Mouse (Mus musculus): ENCODE measurements around the gene Ano2. TPM values are rescaled to one million over a fixed set of nuclear protein-coding genes. Genes with fewer than 3 reads are reported as not detected.

Gene Ano2
- total RNA-seq (2023), result not detected

DNA sequence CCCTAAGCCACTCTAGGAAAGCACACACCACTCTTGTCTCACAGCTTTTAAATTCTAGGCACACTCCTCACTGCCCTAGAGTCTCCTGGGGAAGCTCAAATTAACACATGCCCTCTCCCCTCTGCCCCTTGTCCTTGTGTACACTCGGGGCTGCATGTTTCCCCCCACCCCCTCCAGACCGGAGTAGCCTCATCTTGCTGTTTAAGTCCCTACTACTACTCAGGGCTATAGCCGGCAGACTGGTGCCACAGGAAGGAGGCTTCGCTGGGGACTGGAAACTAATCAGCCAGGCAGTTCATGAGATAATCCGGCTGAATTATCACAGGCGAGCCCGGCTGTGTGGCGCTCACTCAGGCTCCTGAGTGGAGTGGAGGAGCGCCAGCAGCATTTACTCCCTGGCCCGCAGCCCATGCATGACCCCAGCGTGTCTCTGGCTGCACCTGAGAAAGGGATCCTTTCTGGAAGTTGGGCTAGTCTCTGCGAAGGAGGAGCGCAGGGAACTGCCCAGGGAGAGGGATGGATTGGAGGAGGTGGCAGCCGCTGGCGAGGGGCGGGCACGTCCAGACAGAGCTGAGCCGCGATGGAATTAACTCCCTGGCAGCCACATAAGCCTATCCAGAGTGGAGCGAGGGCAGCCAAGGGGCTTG lies at the start of gene Ano2:
Gene Ano2, plus strand, starts transcription at position 363 of the 647 bp plus-strand sequence.

Other genes with a start within 250 kb of the Ano2 start
- gene Cd9, start 195.6 kb upstream of the Ano2 start, total RNA-seq (2023), result 48.0 TPM
- gene Vwf, start 143.6 kb upstream of the Ano2 start, total RNA-seq (2023), result 2.2 TPM

Data from CD4-positive naive resting alpha-beta T cell, adult 76 days (primary cell).